Mouse (Mus musculus) stomach, postnatal 0 days (tissue): Measurements from ENCODE around the gene Gm28539.

Experiments used
- CTCF ChIP-seq: IDR thresholded peaks from 2 replicates; pipeline ENCODE4 v1.5.1; 2016; ENCODE audit warnings: antibody characterized with exemption, low read depth, mild to moderate bottlenecking, moderate library complexity
- EP300 ChIP-seq: optimal IDR thresholded peaks from 2 replicates; pipeline ENCODE3; 2016; ENCODE audit warnings: antibody characterized with exemption

- TF ChIP-seq CTCF (no peak), EP300 (no peak)
Measured at GRCm38 (mm10) chr16:18846301-18846820, 10.0 kb downstream of the Gm28539 start.
